Mouse (Mus musculus): ENCODE data around the gene Pck1.
"Not testable (repeated sequence)": the region's sequence is repeated elsewhere in the genome, so short reads cannot be mapped to it uniquely, and the experiment has no call there.

Pck1 gene

DNA sequence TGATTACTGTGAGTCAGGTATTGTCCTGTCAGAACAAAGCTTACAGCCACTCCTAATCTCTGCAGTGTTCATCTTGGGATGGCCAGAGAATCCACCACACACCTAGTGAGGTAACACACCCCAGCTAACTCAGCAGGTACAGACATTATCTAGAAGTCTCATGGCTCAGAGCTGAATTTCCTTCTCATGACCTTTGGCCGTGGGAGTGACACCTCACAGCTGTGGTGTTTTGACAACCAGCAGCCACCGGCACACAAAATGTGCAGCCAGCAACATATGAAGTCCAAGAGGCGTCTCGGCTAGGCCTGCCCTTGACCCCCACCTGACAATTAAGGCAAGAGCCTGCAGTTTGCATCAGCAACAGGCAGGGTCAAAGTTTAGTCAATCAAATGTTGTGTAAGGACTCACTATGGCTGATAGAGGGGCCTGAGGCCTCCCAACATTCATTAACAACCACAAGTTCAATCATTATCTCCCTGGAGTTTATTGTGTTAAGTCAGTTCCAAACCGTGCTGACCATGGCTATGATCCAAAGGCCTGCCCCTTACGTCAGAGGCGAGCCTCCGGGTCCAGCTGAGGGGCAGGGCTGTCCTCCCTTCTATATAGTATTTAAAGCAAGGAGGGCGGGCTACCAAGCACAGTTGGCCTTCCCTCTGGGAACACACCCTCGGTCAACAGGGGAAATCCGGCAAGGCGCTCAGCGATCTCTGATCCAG is at the start of gene Pck1:
Gene Pck1, plus strand, starts transcription at position 613 of the 716 bp plus-strand sequence.
- DNase-seq, result no peak

DNA sequence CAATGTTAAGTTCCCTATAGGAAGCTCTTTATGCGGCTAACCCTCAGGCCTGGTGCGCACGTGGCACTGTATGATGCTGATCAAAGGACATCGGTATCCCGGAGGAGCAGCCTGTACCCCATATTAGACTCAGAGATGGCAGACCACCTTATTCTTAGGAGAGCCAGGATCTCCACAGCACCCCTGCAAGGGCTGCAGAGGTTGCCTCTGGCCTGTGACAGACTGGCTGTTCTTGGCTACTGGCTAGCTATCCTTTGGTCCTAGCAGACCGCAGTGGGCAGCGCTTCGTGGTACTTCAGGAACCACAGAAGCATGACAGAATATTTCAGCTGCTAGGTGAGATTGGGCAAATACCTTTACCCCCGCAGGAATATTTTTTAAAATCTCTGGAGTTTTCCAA is 46.4 kb upstream of the Pck1 start:
- no peak for DNase-seq

GRCm38 (mm10) chr2:173106889-173107785 is 45.7 kb upstream of the Pck1 start:
- DNase-seq, result peak; percentile 55 to 69

- no peak for DNase-seq
These were observed 44.2 kb upstream of the Pck1 start for GRCm38 (mm10) chr2:173108509-173109190.

GRCm38 (mm10) chr2:173109510-173109909 is 43.3 kb upstream of the Pck1 start:
- DNase-seq, result no peak

DNA sequence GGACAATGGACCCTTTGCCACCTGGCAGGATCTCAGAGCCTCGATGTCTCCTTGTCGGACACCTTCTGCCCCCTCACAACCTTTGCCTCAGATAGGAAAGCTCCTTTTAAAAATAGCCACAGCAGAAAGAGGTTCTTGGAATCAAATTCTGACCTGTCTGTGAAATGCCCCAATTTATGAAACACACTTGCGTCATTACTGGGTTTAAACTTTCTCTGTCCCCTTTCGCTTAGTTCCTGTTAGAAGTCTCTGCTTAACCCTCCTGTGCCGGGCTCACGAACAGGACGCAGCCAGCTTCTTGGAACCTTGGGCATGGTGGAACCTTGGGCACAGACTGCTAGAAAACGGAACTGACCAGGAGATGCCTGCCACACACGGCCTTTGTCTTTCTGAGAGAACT is 42.3 kb upstream of the Pck1 start:
- DNase-seq, result no peak

DNA sequence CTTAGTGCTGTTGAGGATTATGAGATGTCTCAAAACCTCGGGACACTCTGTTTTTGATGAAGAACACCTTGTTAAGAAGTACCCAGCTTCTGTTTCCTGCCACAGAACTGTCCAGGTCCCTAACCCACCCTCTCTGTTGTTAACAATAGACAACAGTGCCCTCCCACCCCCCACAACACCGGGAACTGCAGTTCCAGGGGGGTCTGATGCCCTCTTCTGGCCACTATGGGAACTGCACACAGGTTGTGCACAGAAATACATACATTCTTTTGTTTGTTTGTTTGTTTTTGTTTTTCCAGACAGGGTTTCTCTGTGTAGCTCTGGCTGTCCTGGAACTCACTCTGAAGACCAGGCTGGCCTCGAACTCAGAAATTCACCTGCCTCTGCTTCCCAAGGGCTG is 39.1 kb upstream of the Pck1 start:
- DNase-seq, result not testable (repeated sequence)

DNA sequence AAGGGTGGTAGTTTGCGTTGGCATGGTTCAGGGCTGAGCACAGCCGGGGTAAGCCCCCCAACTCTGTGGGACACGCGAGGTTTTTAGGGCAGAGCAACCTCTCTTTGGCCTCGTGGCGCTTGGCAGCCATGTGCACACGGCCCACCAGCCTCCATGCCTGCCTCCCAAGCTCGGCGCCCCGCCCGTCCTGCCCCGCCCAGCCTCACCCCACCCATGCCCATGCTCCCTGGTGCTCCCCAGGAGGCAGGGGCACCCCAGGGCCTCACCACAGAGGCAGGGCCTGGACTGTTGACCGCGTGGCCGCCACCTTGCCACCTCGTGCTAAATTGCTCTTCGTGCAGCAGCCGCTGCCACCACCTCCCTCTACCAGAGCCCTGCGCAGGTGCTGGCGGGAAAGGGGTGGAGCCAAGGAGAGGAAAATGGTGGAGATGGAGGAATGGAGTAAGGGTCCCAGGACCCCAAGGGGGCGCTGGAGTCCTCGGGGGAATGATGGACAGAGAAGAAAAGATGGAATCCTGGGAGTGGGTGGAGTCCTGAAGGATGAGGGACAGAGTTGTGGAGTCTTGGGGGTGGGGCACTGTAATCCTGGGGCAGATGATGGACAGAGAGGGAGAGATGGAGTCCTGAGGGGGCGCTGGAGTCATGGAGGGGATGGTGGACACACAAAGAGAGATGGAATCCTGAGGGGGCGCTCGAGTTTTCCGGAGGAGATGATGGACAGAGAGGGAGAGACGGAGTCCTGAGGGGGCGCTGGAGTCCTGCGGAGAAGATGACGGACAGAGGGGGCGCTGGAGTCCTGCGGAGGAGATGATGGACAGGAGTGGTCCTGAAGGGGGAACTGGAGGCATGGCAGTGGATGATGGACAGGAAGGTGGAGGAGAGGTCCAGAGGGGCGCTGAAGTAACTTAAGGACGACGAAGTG is 33.6 kb upstream of the Pck1 start, which contains the start of gene Ctcfl:
Gene Ctcfl, minus strand, starts transcription at position 503 of the 922 bp plus-strand sequence.
- no peak for DNase-seq

DNA sequence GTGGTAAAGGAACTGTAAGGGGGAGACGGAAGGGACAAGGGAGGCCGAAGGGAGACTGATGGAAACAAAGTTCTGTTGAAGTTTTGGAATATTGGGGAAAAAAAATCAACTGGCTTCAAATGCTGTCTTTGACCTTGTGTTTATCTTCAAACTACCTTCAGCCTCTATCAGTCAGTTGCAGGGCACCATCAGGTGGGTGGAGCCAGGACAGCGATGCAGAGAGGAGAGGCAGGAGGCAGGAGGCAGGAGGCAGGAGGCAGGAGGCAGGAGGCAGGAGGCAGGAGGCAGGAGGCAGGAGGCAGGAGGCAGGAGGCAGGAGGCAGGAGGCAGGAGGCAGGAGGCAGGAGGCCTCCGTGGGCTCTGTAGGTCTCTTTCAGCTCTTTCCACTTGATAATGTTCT is 32.7 kb upstream of the Pck1 start:
- DNase-seq, result not testable (repeated sequence)

DNA sequence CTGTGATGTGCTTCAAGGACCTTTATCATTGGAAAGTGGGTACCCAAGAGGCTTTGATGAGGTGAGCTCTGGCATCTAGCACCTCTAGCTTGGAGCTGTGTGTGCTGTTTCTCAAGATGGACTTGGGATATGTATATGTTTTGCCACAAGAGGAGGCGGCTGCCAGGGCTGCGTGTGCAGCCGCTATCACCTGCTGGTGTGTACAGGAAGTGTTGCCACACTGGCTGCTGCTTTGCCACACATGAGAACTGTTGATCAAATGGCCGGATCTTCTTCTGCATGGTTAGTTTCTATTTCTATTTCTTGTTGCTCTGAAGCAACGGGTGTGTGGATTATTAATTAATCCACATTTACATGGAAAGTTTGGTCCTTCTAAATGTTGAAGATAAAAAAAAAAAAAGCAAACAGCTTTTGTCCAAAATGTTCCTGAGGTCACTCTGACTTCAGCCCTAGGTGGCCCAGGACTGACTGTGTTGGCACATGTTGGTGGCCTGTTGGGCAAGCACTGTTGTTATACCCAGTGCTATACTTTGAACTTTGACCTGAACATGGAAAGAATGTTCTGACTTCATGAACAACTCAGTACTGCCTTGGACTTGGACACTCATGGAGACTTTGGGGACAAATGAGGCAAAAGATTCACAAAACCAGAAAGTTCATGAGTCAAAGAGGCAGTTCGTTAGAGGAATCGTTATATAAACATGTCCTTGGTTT is 28.7 kb upstream of the Pck1 start:
- DNase-seq, result no peak

- no peak for DNase-seq
These were observed 26.5 kb upstream of the Pck1 start for GRCm38 (mm10) chr2:173126386-173126785.

GRCm38 (mm10) chr2:173129111-173129510 is 23.7 kb upstream of the Pck1 start:
- no peak for DNase-seq

GRCm38 (mm10) chr2:173132262-173132661 is 20.6 kb upstream of the Pck1 start:
- no peak for DNase-seq

DNA sequence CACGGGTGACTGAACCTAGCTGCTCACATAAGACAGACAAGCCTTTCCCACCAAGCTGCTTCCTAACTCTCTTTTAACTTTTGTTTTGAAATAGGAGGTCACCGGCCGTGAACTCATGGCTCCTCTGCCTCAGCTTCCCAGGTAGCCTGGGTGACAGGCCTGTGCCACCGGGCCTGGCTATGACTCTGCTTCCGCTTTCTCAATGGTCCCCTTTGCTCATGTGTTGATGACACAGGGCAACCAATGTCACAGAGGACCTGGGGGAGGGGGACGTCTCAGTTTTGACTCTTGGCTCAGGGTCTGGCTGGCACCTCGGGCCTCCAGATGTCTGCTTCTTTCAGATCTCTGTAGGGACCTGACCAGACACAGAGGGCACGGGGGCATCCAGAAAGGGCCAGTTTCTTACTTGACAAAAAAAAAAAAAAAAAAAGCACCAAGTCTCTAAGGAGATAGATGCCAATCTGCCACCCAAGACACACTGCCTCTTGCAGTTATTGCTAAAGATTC is 20.0 kb upstream of the Pck1 start:
- no peak for DNase-seq

GRCm38 (mm10) chr2:173134695-173135094 is 18.2 kb upstream of the Pck1 start:
- DNase-seq, result no peak

DNA sequence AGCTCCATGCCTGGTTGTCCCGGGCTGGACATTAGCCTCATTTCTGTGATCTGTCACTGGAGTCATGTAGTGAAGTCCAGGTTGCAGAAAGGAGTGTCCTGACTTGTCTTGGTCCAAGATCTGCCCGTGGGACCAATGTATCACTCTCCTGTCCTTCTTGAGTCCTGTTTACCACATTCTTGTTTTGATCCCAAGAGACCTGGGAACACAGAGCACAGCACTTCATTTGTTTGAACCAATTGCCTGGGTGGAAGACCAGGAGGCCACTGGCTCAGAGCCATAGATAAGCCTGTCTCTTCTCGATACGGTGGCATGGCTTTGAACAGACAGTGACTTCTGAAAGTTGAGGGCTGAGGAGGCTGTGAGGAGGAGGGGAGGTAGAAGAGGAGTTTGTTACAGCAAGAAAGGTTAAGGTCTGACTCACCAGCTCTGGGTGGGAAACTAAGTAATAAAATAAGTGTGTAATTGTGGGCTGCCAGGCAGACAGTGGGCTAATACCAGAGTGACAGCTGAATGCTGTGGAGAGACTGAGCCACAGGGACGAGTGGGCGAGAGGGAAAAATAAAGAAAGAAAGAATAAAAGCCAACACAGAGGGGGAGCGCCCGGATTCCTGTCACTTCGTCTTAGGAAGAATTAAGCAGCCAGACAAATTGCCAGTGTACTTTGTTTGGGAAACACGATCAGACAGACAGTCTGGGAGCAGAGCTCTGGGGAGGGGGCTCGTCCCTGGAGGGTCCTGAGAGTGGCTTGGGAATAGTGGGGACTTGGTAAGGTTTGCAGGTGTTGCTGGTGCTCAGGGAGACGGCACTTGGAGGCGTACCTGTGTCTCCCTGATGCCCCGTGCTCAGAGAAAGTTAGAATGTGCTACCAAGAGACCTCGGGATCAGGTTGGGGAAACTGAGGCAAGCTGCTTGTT is 14.3 kb upstream of the Pck1 start:
- DNase-seq, result no peak

DNA sequence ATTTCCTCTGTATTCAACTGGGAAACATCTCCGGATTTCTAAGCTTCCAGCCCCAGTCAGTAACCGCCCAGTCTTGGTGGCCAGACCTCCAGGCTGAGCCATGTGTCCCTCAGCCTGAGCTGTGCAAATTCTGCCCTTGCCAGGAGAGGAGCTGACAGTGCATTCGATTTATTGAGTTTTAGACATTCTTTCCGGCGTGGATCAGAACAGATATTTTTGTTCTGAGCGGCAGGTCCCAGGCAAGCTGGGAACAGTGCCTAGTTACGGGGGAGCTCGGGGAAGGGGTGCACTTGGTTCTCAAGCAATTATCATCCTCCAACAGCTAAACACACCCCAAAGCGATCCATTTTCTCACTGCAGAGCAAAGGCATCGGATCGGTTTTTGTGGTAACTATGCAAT is 9.2 kb upstream of the Pck1 start:
- no peak for DNase-seq

- no peak for DNase-seq
These were observed 7.0 kb upstream of the Pck1 start for GRCm38 (mm10) chr2:173145808-173146207.

DNA sequence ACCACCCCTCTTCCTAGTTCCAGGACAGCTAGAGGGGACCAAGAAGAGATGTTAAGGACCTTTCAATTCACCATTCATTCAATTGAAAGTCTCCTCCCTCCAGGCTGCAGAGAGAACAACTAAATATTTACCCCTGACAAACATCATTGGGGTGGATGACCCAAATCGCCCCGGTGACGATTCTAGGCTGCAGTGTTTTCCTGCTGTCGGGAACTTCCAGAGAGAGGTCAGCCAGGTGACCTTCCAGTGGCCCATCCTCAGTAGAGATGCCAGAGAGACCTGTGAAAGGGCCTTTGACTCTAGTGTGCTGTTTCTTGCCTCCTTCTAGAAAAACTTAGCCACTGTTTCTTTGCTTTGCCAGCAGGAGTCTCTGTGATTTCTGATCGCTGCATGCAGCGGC is 6.1 kb upstream of the Pck1 start:
- DNase-seq, result no peak

DNA sequence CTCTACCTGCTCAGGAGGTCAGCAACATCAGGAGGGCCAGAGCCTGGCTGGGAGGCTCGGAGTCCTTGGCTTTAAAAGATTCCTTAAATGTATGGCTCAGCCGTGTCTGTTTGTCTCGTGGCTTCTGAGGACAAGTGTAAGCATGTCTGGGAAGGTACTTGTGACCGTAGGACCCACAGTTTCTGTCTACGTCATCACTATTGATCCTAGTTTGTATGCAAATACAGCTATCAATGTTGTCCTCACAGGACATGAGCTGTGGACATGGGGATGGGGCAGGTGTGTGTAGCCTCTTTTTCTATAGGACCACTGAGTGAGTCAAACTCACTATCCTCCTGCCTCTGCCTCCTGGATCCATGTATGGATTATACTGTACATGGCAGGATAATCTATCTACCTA is 4.8 kb upstream of the Pck1 start:
- no peak for DNase-seq

Data from cerebellum, postnatal 25 days (tissue).